Mouse (Mus musculus) cerebral cortex, adult 2 months (tissue): Measurements from ENCODE around the gene Prdm16.

Experiments
- WGBS: fragments of 180-500 bp; shearing (Covaris S2); methylation state at CpG from one replicate; pipeline ENCODE4 v1.1.7; 2018; 5-methylcytosine and 5-hydroxymethylcytosine counted together

Prdm16 gene

DNA sequence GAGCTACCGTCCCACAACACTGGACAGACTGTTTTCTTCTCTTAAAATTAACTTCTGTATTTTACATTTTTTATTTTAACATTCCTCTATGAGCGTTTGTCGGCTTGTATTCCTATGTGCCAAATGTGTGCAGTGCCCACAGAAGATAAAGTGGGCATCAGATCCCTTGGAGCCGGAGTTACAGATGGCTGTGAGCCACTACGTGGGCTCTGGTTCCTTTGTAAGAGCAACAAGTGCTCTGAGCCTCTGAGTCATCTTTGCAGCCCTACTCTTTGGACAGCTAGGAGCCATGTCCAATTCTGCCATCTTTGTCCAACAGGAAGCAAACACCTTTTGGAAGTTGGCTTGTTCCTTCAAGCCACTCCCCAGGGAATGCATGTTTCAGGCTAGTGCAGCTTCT, 78.6 kb downstream of the Prdm16 start:
- WGBS = 65% methylated on average over 5 of the region's 5 CpGs

DNA sequence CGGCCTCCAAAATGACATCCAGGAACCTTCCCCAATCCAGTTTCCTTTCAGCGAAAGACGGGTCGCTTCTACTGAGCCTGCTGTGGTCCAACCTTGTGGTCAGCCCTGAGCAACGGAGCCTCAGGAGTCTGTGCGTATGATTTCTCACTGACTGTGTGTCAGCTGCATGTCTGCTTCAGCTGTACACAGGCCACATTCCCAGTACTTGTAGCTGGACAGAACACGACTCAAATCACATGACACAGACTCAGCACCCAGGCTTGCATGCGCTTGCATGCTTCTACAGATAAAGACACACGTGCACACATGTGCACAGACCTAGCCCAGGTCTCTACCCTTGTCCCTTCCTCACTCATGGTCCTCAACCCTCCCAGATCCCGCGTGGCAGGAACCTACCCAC, 79.5 kb downstream of the Prdm16 start:
- WGBS = 69% methylated on average over 11 of the region's 11 CpGs

DNA sequence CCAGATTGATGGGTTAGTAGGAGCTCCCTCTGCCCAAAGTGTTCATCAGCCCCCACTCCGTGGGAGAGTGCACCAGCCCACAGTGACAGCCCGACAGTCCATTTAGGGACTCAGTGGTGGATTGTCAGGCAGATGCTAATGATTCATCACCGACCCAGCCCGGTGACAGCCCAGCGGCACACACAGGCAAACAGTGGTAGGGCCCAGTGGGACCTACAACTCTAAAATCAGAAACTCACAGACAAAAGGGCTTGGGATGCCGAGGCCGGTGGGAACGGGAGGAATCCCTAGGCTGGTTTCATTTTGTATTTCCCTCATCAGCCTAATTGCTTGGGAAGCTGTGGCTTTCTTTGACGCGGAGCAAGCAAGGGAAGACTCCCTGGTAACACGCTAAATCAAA, 80.3 kb downstream of the Prdm16 start:
- 32% methylated on average over 11 of the region's 11 CpGs for WGBS

DNA sequence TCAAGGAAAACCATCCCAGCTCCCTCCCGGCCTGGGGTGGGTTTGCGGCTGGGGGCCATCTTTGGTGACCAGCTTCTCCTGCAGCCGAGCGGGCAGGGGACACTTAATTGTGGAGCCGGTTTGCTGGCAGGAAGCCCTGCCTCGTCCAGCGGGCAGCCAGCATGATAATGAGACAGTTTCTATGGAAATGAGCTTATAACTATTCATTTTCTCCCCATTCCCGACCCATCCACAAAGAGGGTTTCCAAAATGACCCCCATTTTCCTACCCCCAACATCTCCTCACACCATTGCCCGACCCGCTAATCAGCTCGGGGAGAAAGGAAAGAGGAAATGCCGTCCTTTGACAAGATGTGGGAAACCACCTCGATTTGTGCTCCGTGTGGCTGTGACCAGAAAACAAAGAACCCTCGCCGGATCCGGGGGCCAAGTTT, 86.7 kb downstream of the Prdm16 start:
- 30% methylated on average over 17 of the region's 17 CpGs for WGBS

DNA sequence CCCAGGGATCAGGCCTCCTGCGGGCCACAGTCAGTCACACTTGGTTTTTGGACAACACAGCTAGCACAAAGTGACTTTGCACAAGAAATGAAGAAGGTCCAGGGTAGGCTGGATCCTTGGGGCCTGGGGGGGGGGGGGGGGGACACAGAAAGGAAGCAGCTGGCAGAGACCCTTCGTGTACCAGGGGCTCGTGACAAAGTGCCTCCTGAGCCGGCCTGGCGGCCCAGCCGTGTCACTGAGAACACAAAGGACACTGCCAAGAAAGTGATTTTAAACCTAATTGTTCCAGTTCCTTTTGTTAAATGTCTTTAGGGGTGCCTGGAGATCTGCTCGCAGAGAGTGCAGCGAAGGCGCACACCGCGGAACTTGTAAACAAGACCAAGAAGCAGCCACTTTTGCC, 87.2 kb downstream of the Prdm16 start:
- WGBS = 59% methylated on average over 11 of the region's 11 CpGs

DNA sequence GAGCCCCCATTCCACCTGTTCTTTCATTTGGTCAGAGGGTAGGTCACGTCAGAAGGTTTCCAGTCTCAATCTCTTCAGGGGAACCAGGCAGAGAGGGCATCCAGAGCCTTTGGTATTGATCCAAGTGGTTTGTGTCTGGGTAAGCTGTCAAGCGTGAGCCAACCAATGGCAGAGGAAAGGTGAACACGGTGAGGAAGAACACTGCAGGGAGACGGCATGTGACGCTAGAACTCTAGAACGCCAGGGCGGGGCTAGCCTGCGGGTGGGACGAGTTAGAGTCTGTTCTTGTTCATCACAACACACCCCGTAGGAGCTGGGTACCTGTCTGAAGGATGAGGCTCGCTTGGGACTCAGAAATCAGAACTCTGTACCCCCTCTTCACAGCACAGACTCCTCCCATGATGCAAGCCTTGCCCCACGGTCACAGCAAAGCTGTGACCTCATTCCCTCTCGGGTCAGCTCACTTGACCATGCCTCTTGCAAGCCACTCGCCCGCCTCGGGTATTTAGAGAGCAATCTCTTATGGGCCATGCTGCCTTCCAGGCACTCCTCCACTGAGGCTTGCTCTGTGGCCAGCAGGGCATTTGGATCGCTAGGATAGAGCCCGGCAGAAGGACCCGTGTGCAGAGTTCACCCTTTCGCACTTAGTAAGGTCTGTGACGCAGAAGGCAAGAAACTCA, 89.4 kb downstream of the Prdm16 start:
- WGBS = 81% methylated on average over 21 of the region's 21 CpGs

DNA sequence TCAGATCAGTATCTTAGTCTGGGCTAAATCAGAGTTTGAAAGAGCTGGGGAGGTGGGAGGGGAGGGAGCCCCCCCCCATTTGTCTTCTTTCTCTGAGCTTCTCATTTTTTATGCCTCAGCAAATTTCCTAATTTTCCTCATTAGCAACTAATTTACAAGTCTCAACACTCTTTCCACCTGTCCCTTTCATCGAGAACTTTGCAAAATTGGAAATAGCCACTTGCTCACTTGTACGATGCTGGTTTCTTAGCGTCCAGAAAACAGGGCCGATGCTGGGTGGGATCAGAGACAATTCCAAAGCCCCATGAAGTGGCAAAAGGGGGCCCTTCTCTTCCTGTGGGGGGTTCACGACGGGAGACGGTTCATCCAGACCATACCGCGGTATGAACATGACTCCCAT, 91.4 kb downstream of the Prdm16 start:
- 60% methylated on average over 9 of the region's 9 CpGs for WGBS

DNA sequence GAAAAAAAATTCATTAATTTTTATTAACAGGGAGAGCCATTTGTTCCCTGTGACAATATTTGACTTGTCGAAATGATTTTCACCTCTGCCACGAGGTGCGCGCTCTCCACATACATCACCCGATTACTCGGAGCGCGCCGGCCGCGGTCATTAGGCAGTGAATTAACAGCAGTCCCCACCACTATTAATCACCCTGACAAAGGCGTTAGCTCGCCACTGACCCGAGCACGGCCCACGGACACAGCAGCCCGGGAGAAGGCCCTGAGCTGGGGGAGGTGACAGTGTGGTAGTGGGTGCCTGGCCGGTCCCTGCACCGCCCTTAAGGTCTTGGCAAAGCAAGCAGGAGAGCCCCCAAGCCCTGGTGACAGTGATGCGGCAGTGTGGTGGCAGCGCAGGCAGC, 92.8 kb downstream of the Prdm16 start:
- 55% methylated on average over 21 of the region's 21 CpGs for WGBS

DNA sequence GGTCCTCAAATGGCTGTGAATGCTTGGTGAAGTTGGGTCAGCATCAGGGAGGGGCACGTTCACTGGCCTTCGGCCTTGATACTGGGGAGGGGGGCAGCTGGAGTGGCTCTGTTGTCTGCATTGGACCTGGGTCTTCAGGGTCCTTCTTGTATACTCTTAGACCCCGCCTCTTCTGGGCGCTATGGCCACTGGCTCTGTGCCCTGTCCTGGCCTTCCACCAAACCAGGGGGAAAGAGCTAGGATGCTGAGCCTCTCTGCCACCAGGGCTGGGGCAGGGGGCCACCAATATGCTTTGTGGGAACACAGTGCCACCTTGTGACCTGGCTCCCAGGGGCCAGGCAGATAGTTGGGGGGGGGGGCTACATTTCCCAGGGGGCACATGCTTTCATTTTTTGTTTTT, 93.5 kb downstream of the Prdm16 start:
- WGBS = 57% methylated on average over 4 of the region's 4 CpGs

DNA sequence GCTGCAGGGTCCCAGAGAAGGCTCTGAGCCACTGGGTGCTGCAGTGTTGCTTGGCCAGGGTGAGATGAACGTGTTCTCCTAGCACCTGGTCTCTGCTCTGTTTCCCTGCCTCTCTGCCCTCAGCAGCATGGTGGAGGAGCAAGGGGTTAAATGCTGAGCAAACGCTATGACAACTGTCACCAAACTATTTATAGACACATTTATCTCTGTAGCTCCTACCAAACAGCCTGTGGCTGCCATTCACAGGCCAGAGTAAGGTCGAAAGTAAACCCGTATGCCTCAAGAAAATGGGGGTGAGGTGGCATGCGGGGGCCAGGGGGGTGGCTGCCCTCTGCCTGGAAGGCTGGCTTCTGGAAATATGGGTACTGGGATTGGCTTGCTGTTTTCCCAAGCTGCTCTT, 94.1 kb downstream of the Prdm16 start:
- WGBS = 70% methylated on average over 5 of the region's 5 CpGs

DNA sequence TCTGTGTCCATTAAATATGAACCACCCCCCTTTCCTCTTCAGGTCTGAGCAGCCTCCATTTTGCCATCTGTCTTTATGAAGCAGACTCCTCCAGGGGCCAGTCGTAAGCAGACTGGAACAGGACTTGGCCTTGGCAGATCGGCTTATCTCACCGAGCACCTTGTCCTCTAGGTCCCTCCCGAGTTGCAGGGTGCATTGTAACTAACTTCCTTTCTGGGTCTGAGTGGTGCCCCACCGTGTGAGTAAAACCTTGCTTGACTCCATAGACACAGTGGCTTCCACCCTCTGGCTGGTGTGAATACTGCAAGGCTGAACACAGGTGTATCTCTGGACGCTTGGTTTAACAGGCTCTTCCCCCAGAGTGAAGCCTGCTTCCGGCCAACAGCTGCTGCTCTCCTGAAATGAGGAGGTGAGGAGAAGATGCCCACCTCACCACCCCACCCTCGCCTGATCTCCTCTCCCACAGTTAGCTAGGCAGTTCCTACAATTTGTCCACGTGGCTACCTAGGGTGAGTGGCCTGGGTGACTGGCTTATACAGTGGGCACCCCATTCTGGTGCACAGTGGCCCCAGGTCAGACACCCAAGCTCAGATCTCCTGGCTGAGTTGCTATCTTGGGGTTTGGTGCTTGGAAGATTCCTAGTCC, 94.9 kb downstream of the Prdm16 start:
- WGBS = 85% methylated on average over 9 of the region's 9 CpGs

DNA sequence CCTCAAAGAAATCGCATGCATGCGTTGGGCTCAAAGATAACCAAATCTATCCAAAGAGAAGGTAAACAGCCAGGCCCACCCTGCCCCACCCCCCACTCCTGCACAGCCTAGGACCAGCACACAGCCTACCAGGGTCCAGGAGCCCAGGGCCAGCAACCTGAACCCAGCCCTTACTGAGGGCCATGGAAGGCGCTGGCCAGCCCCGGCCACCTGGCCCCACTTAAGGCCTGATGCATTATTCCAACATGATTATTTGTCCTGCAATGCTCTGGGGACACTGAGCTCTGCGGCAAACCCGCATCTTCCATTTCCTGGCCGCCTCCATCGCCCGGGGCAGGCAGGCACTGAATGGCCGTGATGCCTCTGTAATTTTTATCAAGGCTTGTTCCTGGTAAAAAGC, 96.0 kb downstream of the Prdm16 start:
- WGBS = 59% methylated on average over 10 of the region's 10 CpGs

DNA sequence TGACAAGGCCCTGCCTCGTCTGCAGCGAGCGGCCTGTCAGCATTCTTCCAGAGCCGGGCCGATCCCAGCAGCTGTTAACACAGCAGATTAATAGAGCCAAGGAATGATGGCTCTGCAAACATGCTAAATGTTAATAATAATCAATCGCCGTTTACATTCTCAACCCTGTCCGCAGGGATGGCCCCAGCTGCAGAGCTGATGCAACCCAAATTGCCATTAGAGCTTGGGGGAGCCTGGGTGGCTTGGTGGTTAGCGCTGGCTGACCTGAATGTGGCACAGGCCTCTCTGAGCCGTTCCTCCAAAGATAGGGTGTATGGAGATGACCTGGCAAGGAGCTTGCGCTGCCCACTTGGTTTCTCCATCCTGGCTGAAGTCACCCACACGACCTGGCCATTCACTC, 97.0 kb downstream of the Prdm16 start:
- whole genome bisulfite sequencing = 94% methylated on average over 12 of the region's 12 CpGs

DNA sequence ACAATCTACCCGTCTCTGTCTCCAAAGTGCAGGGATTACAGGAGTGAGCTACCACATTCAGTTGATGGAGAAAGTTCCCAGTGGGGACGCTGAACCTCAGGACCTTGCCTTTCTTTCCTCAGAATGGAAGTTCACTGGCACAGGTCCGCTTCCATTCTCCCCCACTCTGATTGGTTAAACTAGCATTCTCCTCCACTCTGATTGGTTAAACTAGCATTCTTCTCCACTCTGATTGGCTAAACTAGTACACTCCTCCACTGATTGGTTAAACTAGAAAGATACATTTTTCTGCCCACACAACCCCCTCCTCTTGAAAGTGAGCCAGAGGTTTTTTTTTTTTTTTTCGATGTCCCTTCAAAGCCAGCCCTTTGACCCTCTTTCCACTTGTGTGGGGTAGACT, 97.9 kb downstream of the Prdm16 start:
- WGBS = 85% methylated on average over 4 of the region's 4 CpGs

DNA sequence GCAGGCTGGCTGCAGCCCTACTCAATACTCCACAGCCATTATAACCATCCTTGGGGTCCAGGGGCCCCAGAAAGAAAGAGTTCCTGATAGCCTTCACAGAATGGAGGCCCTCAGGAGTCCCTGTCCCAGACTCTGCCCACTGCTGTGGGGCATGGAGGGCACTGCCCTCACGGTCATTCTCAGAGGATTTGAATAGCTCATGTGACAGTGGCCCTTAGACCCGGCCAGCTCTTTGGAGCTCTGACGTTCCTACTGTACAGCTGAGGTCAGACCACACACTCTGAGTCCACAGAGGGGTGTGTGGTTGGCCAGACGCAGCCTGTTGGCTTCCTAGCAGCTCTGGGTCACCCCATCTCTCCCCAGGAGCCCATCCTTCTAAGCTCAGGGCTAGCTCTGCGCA, 100.6 kb downstream of the Prdm16 start:
- WGBS = 66% methylated on average over 5 of the region's 5 CpGs

DNA sequence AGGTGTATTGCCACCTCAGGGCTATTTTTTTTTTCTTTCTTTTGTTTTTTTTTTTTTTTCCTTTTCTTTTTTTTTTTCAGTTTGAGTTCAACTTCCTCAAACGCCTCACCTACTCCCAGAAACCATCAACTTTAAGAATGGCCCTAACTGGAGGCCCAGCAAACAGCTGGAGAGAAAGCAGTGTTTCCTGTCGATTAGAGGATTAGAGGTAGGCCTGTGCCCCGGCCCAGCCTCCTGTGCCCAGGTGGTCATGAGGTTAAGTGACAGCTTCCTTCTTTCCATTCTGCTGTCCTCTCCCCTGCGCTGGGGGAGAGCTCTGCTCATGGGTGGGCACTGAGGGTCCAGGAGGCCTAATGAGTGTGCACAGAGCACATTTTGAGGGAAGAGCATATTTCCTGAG, 105.3 kb downstream of the Prdm16 start:
- 73% methylated on average over 4 of the region's 4 CpGs for WGBS

DNA sequence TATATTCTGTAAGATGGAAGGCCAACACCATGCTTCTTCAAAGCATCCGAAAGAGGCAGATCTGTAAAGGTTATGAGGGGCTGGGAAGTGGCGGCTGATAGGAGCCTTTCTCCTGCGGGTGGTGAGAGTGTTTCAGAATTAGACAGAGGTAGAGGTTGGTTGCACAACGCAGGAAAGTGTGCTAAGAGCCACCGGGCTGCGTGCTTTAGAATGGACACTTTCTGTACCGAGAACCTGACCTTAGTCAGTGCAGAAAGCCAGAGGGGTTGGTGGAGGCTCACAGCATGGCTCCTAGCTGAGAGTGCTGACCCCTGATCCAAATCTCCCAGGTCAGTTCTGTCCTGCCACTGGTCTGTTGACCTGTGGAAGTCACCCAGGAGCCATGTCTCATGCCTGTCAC, 106.3 kb downstream of the Prdm16 start:
- 80% methylated on average over 7 of the region's 7 CpGs for WGBS

DNA sequence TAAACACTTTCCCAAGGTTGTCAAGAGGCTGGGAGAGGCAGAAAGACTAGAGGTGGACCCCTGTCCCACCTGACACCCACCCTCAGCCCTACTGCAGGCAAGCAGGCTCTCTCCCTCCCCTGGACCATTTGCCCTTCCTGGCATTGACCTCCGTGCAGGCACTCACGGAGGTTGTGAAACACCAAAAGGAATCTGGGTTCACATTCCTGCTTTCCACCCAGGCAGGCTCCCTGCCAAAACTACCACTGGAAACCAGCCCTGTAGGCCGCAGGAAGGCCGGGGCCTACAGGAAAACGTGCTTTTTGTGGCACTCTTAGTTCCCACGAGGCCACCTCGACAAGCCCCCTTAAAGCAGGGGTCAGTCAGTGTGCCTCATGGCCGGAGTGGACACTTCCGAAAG, 109.2 kb downstream of the Prdm16 start:
- WGBS = 68% methylated on average over 9 of the region's 9 CpGs

DNA sequence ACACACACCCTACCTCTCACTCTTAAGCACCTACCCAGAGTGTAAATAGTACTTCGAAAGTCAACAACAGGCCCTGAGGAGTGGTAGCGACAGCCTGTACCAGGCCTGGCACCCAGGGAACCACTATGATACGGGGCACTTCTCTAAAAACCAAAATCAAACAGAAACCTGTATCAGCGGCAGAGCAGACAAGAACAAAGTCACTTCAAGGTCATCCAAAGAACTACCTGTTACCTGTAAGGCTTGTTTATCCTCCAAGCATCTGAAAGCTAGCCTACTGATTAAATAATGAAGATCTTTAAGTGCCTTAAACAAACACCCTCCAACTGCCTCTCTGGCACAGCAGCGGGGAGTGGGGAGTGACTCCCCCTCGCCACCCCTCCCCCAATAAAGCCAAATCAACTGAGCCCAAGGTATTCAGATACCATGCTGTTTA, 110.3 kb downstream of the Prdm16 start:
- 91% methylated on average over 6 of the region's 6 CpGs for WGBS

DNA sequence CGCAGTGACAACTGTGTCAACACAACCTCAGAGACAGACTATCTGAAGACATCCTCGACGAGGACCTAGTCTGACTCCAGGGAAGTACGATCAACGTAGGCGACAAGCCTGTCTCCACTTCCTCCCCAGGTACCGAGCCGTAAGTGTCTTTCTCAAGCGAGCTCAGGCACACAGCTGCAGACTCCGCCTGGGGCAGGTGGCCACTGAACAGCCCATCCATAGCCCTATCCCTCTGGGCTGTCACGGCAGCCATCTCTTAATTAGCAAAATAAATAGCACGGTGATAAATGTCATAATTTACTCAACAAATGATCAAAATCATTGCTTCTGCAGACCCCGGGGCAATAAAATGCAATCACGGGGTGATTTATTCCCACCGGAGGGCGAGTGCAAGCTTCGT, 112.8 kb downstream of the Prdm16 start:
- 82% methylated on average over 17 of the region's 17 CpGs for WGBS

DNA sequence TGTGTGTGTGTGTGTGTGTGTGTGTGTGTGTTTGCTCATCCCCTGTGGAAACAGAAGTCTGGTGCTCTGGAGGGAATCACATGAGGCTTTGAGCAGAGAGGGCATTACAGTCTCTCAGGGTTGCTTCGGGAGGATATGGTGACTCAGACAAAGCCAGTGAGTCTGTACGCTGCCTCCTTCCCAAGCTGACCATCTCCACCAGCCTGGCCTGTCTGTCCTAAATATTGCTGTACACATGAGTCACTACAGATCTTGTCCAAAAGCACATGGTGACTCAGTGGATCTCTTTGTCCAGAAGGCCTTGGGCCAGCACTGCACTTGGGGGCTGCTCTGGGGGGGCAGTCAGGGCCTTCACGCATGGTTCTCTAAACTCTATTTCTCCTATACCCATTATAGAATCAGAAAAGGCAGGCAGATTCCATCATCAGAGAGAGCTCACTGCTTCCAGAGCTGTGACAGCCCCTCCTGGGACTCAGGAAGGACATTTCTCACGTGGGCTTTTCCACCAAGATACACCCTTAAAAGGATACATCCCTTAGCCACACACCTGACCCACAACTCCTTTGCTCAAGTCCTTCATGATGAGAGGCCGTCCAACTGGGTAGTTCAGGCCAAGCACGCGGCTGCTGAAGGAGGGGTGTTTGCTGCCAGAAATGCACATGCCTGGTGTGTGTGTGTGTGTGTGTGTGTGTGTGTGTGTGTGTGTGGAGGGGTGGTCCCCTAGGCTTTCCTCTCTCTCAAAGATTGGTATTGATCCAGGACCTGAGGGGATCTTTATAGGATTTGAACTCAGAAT, 114.6 kb downstream of the Prdm16 start:
- WGBS = 88% methylated on average over 7 of the region's 7 CpGs

DNA sequence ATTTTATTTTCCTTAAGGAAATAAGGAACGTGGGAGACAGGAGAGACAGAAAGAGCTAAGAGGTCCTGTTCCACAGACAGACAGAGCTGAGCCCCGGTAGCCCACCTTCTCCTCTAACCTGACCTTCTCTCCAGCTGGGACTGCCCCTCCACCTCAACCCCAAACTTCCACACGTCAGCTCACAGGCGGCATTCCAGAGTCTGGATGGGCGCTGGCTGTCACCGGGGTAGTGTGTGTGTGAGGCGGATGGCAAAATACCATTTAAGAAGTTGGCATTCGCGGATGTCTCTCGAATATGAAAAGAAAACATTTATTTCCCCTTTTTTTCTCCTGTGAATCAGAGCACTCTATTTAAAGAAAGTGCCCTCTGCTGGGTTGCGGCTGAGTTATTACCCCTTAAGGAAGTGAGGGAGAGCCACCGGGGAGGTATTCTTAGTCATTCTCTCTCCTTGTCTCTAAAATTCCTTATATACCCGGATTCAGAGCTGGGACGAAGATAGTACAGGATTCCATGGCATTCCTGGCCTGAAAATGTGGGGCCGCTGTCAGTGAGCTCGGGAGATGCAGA, 117.1 kb downstream of the Prdm16 start:
- WGBS = 44% methylated on average over 16 of the region's 16 CpGs

DNA sequence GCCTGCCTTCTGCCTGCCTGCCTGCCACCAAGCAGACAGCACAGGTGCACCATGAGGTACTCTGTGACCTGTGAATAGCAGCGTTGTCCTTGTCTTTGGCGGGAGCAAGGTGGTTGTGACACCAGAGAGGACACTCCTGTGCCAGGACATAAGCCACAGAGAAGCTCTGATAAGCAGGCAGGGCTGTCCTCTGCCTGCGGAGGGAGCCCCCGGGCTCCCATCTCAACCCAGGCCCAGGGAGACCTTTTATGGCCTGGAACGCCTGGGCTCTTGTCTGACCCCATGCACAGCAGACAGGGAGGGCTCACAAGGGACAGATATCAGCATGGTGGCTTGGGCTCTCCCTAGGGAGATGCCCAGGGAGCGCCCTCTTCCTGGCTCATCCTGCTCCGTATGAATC, 118.7 kb downstream of the Prdm16 start:
- whole genome bisulfite sequencing = 91% methylated on average over 7 of the region's 7 CpGs
